Comparison of ENCODE assay signal across 8 mouse cellular contexts in genomic region chr2:79635426-79636291, GRCm38 (mm10). TPM values are rescaled to one million over a fixed set of nuclear protein-coding genes. Genes with fewer than 3 reads are reported as not detected.
DNase-seq lines count a peak whose midpoint lies in the region; ATAC-seq lines count a peak whose summit lies in the region.

No protein-coding gene starts in this region.

- H3K4me2 ChIP-seq in intestine, embryonic 14.5 days (ENCODE audit: low read length), result peak overlapping the region; percentile 59

- under 1% methylated on average over 82 of the region's 83 CpGs for WGBS in intestine, embryonic 14.5 days
- WGBS in midbrain, embryonic 10.5 days, result under 1% methylated on average over 81 of the region's 83 CpGs

- H3K9me3 ChIP-seq in intestine, embryonic 14.5 days (ENCODE audit: control insufficient read depth, low read length), result no peaks in the 10 kb centered on the region
- H3K9me3 ChIP-seq in midbrain, embryonic 10.5 days (replicated peaks), result no peaks in the 10 kb centered on the region

- ATAC-seq in intestine, embryonic 14.5 days (replicated peaks; ENCODE audit: low FRiP score, low TSS enrichment, low read depth), result peak; percentile 4; the same call in 1 of the 2 replicates

- H3K4me1 ChIP-seq in intestine, embryonic 14.5 days (replicated peaks; ENCODE audit: control insufficient read depth, insufficient read depth, low read length), result peaks cover 15% of the 10 kb centered on the region; the same call in 1 of the 2 replicates
- peaks cover 16% of the 10 kb centered on the region for H3K4me1 ChIP-seq in midbrain, embryonic 10.5 days

- intact Hi-C loops in left cerebral cortex, postnatal 36 days (cut with DNase I), result loop anchor here (5.0 kb wide), 2 partner anchors 123 to 132 kb away; no protein-coding TSS in a partner anchor

- H3K9ac ChIP-seq in intestine, embryonic 14.5 days (ENCODE audit: low read length), result peak overlapping the region; percentile 94

- H3K27me3 ChIP-seq in intestine, embryonic 14.5 days (replicated peaks; ENCODE audit: control insufficient read depth, insufficient read depth, low read length), result no peaks in the 10 kb centered on the region
- peaks cover 27% of the 10 kb centered on the region for H3K27me3 ChIP-seq in midbrain, embryonic 10.5 days (ENCODE audit: low read depth, poor library complexity, severe bottlenecking)

- H3K4me3 ChIP-seq in intestine, embryonic 14.5 days (ENCODE audit: low read depth, low read length), result peak overlapping the region; percentile 96
- H3K4me3 ChIP-seq in midbrain, embryonic 10.5 days, result peak overlapping the region; percentile 79

- H3K36me3 ChIP-seq in intestine, embryonic 14.5 days (ENCODE audit: control insufficient read depth, insufficient read depth, low read length), result peaks cover 8% of the 10 kb centered on the region
- H3K36me3 ChIP-seq in midbrain, embryonic 10.5 days, result no peaks in the 10 kb centered on the region

- peak overlapping the region; percentile 85 for H3K27ac ChIP-seq in intestine, embryonic 14.5 days (ENCODE audit: low read depth)
- peak overlapping the region; percentile 85 for H3K27ac ChIP-seq in midbrain, embryonic 10.5 days (replicated peaks)

- peak; percentile 67 for DNase-seq in layer of hippocampus, adult 11-12 months (ENCODE audit: low spot score)
- no peak for DNase-seq in layer of hippocampus, adult 9-10 months (ENCODE audit: low spot score)
- DNase-seq in embryo, embryonic 10 days (ENCODE audit: low spot score), result peak; percentile 71
- DNase-seq in gastrocnemius, postnatal 25 days, result peak; percentile 76
- peak; percentile 91 for DNase-seq in intestine, embryonic 14.5 days (ENCODE audit: low spot score)
- DNase-seq in left cerebral cortex, postnatal 36 days (ENCODE audit: low spot score in 2 of 2), result peak; percentile 72 to 73
- DNase-seq in midbrain, embryonic 10.5 days (ENCODE audit: low spot score), result peak; percentile 74
- peak; percentile 42 to 45 for DNase-seq in right cerebral cortex, postnatal 36 days (ENCODE audit: low spot score in 2 of 2)

RNA-seq across cellular contexts. Expression of gene Itprid2, which starts 0.5 kb away (rescaled TPM):
- 10 to 100 TPM; 10.7 to 11.2 TPM for total RNA-seq in gastrocnemius, postnatal 25 days (2021)
- polyA plus RNA-seq in intestine, embryonic 14.5 days (2014; fragmentation: Nextera tagmentation; extraction: Ambion mirVana), result 29.6 and 31.0 TPM in 2 replicates
- 10 to 100 TPM; 32.3 to 39.3 TPM for total RNA-seq in left cerebral cortex, postnatal 36 days (2021)
- polyA plus RNA-seq in midbrain, embryonic 10.5 days (2016; fragmentation: Nextera tagmentation; extraction: Ambion mirVana), result 4.0 and 4.5 TPM in 2 replicates
